Mouse (Mus musculus): ENCODE data around the gene Tmem44. TPM values are rescaled to one million over a fixed set of nuclear protein-coding genes. Genes with fewer than 3 reads are reported as not detected.

Tmem44 gene
- 1.0 and 1.2 TPM in 2 replicates for polyA plus RNA-seq (2015; fragmentation: Nextera tagmentation; extraction: Ambion mirVana)

DNA sequence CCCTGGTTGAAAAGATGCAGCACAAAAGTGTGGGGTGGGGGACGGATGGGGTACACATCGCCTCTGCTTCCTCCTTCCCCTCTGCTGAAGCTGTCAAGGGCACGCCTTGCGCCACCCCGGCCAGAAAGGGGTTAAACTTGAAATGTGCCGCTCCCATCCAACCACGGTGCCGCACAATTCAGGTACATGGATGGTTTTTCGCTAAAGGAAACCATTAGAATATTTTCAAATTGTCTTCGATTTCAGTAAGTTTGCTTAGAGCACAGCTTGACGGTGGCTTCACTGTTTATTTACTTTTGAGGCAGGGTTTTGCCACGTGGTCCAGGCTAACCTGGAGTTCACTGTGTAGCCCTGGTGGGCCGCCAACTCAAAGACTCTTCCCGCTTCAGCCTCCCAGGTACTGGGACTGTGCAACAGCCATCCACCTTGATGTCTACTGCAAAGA, at the start of gene Tmem44:
TSS of gene Tmem44 (minus strand) at position 95 of the 445 bp plus-strand sequence.
- Histone ChIP-seq H3K27me3 (peaks cover 54% of the 10 kb centered on the region), H3K4me1 (replicated peaks) (peaks cover 20% of the 10 kb centered on the region), H3K4me2 (peak within 1 kb of the TSS; percentile 92), H3K36me3 (no peaks in the 10 kb centered on the region), H3K9ac (peak within 1 kb of the TSS; percentile 77), H3K4me3 (replicated peaks) (peak within 1 kb of the TSS; percentile 68), H3K9me3 (replicated peaks) (no peaks in the 10 kb centered on the region), H3K27ac (no peak within 1 kb of the TSS)
- ATAC-seq (ENCODE audit: low read depth) (peak; percentile 22; the same call in 1 of the 2 replicates), DNase-seq (no peak)
- WGBS (ENCODE audit: insufficient replicate concordance) = 10% methylated on average over 14 of the region's 14 CpGs

DNA sequence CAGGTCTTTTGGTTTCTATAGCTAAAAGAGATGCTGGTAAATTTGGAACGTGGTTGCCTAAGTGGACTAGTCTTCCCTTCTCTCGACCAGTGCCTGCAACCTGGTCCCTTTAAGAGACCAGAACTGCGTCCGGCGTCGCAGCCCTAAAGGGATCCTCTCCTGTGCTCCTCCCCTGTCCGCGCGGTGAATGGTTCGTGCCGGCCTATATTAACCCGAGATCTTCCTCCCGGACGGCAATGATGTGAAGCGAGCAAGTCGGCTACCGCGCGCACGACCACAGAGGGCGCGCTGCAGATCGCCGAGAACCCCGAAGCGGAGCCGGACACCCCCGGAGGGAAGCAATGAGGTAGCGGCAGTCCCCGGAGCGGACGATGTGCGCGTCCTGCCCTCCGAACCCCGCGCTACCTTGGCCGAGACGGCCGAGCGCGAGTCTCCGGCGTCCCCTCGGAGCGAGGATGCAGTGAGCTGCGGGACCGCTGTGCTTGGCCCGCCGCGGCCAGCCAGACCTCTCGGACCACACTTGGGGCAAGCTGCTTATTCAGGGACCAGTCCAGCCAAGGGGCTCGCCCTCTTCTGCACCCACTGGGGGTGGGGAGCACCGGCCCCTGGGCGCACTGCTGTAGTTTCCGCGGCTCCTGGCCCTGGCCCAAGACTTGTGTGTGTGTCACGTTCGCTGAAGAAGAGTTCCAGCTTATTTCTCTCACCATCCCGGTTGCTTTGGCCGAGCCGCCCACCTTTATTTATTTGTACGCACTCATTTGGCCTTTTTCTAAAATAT, 49.0 kb upstream of the Tmem44 start, which contains the start of gene Fam43a:
TSS of gene Fam43a (plus strand) at position 233 of the 778 bp plus-strand sequence.
- DNase-seq = peak; percentile 47
- Histone ChIP-seq H3K27me3 (peaks cover 66% of the 10 kb centered on the region), H3K9ac (peak within 1 kb of the TSS; percentile 64), H3K4me2 (peak within 1 kb of the TSS; percentile 71), H3K9me3 (replicated peaks) (no peaks in the 10 kb centered on the region), H3K27ac (peak within 1 kb of the TSS; percentile 50; the same call in 1 of the 2 replicates), H3K36me3 (no peaks in the 10 kb centered on the region), H3K4me3 (replicated peaks) (peak within 1 kb of the TSS; percentile 64), H3K4me1 (replicated peaks) (peaks cover 46% of the 10 kb centered on the region)
- ATAC-seq (ENCODE audit: low read depth) = peak; percentile 70
- under 1% methylated on average over 55 of the region's 63 CpGs for WGBS (ENCODE audit: insufficient replicate concordance)

DNA sequence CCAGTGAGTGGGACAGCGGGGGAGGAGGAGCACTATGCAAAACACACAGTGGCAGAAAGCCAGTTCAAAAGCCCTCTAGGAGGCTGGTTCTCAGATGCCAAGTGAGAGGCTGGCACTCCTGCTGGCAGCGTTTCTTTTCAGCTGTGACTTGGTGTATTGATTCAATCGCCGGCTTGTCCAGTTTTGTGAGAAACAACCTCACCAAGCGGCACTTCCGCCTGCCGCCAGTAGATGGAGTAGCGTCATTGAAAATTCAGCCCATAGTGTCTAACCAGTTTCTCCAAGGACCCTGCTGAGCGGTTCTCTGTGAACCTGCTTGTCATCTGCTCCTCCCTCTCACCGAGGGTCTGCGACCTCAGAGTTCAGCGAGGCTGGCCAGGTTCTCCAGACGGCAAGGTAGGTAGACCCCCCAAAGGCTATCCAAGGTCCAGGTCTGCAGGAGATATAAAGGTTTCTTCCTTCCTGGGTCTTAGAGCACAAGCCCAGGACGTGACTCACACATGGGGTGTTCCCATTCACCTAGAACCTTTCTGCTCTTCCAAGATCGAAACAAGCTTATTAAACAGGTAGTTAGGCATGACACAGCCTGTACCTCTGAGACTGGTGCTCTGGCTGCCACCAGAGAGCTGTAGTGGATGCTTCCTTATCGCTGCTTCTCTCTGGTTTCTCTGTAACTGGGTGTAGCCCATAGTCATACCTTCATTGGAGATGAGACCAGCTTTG, 46.5 kb upstream of the Tmem44 start:
- Histone ChIP-seq H3K27ac (no peak overlapping the region), H3K4me1 (replicated peaks) (peaks cover 32% of the 10 kb centered on the region), H3K4me2 (peak overlapping the region; percentile 34), H3K9me3 (replicated peaks) (no peaks in the 10 kb centered on the region), H3K9ac (no peak overlapping the region), H3K36me3 (no peaks in the 10 kb centered on the region), H3K4me3 (replicated peaks) (no peak overlapping the region), H3K27me3 (peaks cover 55% of the 10 kb centered on the region)
- no peak for ATAC-seq (ENCODE audit: low read depth)
- peak; percentile 54 for DNase-seq
- WGBS (ENCODE audit: insufficient replicate concordance) = 9% methylated on average over 16 of the region's 16 CpGs

DNA sequence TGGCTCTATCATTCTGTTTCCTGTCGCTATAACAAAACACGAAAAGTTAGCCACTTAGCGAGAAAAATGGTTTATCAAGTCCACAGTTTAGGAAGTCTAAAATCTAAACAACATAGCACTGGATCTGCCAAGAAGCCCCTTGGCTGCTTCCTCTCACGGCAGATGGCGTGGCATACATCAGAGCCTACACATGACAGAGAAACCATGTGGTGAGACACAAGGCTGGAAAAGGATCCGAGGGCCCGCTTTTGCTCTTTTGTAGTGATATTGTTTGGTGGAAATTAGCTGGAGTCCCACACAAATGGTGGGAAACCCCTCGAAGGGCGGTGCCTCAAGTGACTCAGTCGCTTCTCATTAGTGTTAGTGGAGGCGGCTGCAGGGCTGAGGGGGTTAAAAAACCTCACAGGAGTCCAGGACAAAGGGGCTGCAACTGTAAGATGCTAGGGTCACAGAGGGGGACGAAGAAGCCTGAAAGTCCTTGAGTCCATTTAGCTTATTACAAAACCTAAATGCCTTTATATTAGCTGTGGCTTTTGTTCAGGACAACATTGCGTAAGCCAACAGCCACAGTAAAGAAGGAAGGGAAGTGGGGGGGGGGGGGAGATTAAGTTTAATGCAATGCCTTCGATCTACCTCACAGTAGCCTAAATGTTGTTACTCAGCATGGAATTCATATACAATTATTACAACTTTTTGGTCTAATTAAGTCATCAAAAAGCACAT, 45.4 kb upstream of the Tmem44 start:
- Histone ChIP-seq H3K4me2 (no peak overlapping the region), H3K9me3 (replicated peaks) (no peaks in the 10 kb centered on the region), H3K4me1 (replicated peaks) (peaks cover 21% of the 10 kb centered on the region), H3K4me3 (replicated peaks) (no peak overlapping the region), H3K36me3 (no peaks in the 10 kb centered on the region), H3K27me3 (peaks cover 44% of the 10 kb centered on the region), H3K27ac (no peak overlapping the region), H3K9ac (no peak overlapping the region)
- 52% methylated on average over 14 of the region's 14 CpGs for WGBS (ENCODE audit: insufficient replicate concordance)
- DNase-seq = no peak
- no peak for ATAC-seq (ENCODE audit: low read depth)

DNA sequence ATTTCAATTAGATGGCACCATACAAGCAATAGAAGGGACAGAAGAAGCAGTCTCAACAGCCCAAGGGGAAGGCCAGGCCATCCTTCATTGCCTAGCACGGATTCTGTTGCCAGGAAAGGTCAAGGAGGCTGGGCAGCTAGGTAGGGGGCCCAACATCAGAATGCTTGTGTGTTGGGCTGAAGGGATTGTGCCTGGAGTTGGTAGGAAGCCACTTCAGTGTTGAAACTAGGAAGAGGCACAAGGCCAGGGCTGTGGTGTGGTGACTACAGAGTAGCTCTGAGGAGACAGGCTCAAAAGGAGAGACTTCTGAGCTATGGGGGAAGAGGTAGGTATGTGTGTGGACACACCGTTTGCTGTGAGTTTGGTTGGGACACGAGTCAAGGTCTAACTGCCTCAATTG, 44.7 kb upstream of the Tmem44 start:
- Histone ChIP-seq H3K4me3 (replicated peaks) (no peak overlapping the region), H3K4me1 (replicated peaks) (peaks cover 16% of the 10 kb centered on the region), H3K27ac (no peak overlapping the region), H3K9me3 (replicated peaks) (no peaks in the 10 kb centered on the region), H3K9ac (no peak overlapping the region), H3K36me3 (no peaks in the 10 kb centered on the region), H3K4me2 (no peak overlapping the region), H3K27me3 (peaks cover 37% of the 10 kb centered on the region)
- DNase-seq = no peak
- WGBS (ENCODE audit: insufficient replicate concordance) = 30% methylated on average over 3 of the region's 3 CpGs
- ATAC-seq (ENCODE audit: low read depth) = no peak

DNA sequence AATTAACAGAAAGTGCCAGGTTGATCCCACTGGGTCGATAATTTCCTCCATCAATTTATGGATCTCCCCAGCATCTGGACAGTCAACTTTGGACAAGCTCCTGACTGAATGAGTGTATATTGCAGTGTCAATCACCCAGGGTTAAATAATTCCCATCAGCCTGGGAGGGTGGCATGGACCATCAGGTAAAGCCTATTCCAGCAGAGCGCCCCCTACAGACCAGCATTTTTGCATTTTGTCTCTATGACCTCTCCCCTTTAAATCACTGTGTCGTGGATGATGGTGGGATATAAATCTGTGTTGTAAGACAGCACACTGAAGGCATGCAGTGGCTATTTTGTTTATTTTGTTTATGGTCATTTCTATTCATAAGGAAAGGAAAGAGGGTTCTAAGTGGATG, 41.3 kb upstream of the Tmem44 start:
- no peak for DNase-seq
- H3K27me3 ChIP-seq = peaks cover 9% of the 10 kb centered on the region; the same call in 1 of the 2 replicates
- no peak overlapping the region for H3K4me3 ChIP-seq (replicated peaks)
- no peak overlapping the region for H3K9ac ChIP-seq
- H3K4me1 ChIP-seq (replicated peaks) = peaks cover 6% of the 10 kb centered on the region; the same call in 1 of the 2 replicates
- no peaks in the 10 kb centered on the region for H3K36me3 ChIP-seq
- no peak for ATAC-seq (ENCODE audit: low read depth)
- 38% methylated on average over 3 of the region's 3 CpGs for WGBS (ENCODE audit: insufficient replicate concordance)
- no peaks in the 10 kb centered on the region for H3K9me3 ChIP-seq (replicated peaks)
- no peak overlapping the region for H3K27ac ChIP-seq
- H3K4me2 ChIP-seq = no peak overlapping the region

DNA sequence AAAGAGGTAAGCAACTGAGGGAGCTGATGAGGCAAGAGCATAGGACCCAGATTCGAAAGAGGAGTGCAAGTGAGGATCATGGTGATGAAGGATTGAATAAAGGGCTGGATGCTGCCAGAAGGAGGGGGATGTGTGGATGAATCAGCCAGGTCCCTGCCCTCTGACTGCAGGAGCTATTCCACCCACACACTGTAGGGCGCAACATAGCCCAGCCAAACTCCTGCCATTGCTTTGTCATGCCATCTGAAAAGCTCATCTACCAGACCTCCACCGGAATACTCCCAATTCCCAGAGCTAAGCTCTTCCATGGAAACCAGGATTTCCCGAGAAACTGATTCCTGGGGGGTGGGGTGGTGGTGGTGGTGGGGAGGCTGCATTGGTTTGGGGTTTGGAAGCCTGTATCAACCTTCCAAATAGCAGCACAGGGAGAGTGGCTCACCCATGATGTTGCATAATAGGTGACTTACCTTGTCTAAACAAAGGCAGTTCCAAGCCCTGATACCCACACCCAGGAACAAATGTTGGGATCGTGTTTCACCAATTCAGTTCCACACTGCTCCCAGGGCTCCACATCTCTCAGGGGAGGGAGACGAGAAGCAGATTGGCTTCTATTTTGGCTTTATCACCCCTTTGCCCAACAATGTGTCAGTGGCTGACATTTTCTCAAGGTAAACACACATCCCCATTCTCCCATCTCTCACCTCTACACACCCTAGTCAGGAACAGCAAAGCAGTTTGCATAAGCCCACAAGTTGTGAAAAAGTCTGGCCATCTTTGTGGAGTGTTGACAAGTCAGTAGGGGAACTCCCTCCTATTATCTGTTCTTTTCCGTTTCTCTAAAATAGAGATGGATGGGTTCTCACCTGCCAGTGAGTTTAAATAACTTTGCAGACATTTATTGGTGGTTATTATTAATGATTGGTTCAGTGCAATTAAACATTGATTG, 39.9 kb upstream of the Tmem44 start:
- no peak for ATAC-seq (ENCODE audit: low read depth)
- Histone ChIP-seq H3K27ac (no peak overlapping the region), H3K4me1 (replicated peaks) (peaks cover 13% of the 10 kb centered on the region), H3K9ac (no peak overlapping the region), H3K9me3 (replicated peaks) (no peaks in the 10 kb centered on the region), H3K4me2 (no peak overlapping the region), H3K4me3 (replicated peaks) (no peak overlapping the region), H3K36me3 (peaks cover 1% of the 10 kb centered on the region), H3K27me3 (peaks cover 3% of the 10 kb centered on the region; the same call in 1 of the 2 replicates)
- no peak for DNase-seq
- 35% methylated on average over 7 of the region's 7 CpGs for WGBS (ENCODE audit: insufficient replicate concordance)

DNA sequence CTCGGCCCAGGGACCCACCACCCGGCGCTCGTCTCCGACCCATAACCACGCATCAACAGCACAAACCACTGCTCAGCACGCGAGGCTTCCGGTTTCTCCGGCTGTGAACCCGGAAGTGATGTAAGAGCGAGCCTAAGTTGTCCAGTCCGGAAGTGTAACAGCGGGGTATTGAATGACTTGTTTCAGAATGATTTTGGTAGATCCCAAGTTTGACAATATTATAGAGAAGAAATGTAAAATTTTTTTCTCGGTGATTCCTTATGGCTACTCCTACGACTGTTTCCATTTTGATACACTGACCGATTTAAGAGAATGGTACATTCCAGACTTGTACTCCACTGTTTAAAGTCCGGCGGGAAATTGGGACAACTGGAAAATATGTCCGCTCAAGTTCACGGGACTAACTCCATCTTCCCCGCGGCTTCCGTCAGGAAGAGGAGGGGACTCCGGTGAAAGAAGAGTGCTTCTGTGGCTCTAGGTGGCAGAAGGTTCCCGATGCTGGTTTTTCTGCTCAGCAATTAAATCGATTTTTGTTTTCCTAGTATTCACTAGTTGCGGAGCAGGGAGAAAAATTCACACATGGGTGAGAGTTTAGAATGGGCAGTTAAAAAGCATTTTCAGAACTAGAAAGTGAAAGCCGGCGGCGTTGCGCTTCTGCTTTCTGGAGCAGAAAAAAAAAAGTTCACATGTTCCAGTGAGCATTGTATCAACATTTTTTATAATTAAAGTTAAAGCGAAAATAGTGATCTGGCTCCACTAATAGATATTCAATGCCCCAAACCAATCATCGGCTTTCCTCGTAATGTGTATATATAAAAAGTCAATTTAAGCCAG, 37.1 kb upstream of the Tmem44 start, which contains the start of gene Lsg1:
TSS of gene Lsg1 (minus strand) at position 99 of the 834 bp plus-strand sequence.
- WGBS (ENCODE audit: insufficient replicate concordance) = 4% methylated on average over 35 of the region's 35 CpGs

DNA sequence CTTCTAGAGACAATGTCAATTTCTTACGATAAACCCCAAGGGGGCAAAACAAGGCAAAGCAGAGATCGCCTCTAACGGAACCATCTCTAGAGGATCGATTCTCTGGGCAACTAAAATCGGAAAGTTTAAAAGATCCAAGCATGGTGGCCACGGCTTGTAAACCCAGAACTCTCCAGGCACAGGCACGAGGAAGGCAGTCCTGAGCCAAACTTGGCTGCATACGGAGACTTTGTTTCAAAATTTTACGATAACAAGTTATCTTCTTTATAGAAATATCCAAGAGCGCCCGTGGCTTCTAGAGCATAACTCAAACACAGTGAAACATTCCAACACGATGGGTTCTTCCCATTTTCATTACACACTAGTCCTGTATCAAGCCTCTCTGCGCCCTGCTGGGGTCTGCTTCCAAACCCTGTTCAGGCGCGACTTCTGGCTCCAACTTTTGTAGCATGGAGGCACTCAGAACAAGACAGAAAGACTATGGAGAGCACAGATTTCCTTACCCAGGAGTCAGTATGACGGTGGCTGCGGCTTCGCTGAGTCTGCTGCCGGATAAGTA, 36.4 kb upstream of the Tmem44 start:
- H3K27me3 ChIP-seq = no peaks in the 10 kb centered on the region
- peak overlapping the region; percentile 92 for H3K4me3 ChIP-seq (replicated peaks)
- ATAC-seq (ENCODE audit: low read depth) (peak; percentile 43), DNase-seq (no peak)
- peaks cover 36% of the 10 kb centered on the region for H3K36me3 ChIP-seq
- under 1% methylated on average over 19 of the region's 19 CpGs for WGBS (ENCODE audit: insufficient replicate concordance)
- no peaks in the 10 kb centered on the region for H3K9me3 ChIP-seq (replicated peaks)
- peaks cover 18% of the 10 kb centered on the region for H3K4me1 ChIP-seq (replicated peaks)
- H3K4me2 ChIP-seq = peak overlapping the region; percentile 86
- peak overlapping the region; percentile 62 for H3K27ac ChIP-seq
- peak overlapping the region; percentile 83 for H3K9ac ChIP-seq

More for the DNA sequence above, 37.1 kb upstream of the Tmem44 start, which contains the start of gene Lsg1:
- Histone ChIP-seq H3K27ac (peak within 1 kb of the TSS; percentile 62), H3K4me3 (replicated peaks) (peak within 1 kb of the TSS; percentile 92), H3K4me2 (peak within 1 kb of the TSS; percentile 86), H3K4me1 (replicated peaks) (peaks cover 18% of the 10 kb centered on the region), H3K27me3 (no peaks in the 10 kb centered on the region), H3K36me3 (peaks cover 29% of the 10 kb centered on the region), H3K9me3 (replicated peaks) (no peaks in the 10 kb centered on the region), H3K9ac (peak within 1 kb of the TSS; percentile 83)
- ATAC-seq (ENCODE audit: low read depth) = peak; percentile 93
- peak; percentile 82 for DNase-seq
